Mouse (Mus musculus) CD4-positive, CD25-positive, alpha-beta regulatory T cell, adult 2 months (primary cell): ENCODE data around the gene Mmp3.
A peak's percentile ranks its signal among the peaks of the same experiment; 100 is the strongest.
"Not testable (repeated sequence)": the region's sequence is repeated elsewhere in the genome, so short reads cannot be mapped to it uniquely, and the experiment has no call there.

Experiments used
- DNase-seq: peaks from one replicate; pipeline ENCODE4 v3.0.0-alpha.2; 2012; ENCODE audit warnings: low read depth, low spot score

The Mmp3 gene

DNA sequence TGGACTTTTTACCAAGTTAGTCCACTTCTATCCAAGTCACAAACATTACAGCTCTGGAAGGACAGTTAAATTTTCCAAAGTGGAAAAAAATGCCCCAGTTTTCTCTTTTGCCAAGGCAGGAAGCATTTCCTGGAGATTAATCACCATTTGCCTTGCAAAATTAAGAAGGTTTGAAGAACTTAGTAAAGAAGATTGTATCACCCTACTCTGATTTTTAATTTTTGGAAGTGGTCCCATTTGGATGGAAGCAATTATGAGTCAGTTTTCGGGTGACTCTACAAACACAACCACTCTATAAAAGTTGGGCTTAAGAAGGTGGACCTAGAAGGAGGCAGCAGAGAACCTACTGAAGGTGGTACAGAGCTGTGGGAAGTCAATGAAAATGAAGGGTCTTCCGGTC lies at the start of gene Mmp3:
TSS of gene Mmp3 (plus strand) at position 301 of the 400 bp plus-strand sequence.
- no peak for DNase-seq

DNA sequence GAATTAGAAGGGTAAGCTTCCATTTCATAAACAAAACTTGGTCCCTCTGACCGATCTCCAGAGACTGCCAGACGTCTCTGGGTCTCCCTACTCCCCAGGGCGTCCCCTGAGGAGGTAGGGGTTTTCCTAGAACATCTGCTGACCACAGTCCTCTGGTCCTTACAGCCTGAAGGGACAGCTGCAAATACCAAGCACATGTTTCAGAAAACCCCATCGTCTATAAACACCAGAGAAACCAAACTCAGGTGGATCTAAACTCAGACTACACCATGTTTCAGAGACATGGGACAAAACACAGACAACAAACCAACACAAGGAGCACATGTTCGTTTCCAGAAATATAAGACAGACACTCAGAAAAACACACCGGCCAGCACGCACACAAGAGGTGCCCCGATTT lies 49.1 kb upstream of the Mmp3 start:
- not testable (repeated sequence) for DNase-seq

DNA sequence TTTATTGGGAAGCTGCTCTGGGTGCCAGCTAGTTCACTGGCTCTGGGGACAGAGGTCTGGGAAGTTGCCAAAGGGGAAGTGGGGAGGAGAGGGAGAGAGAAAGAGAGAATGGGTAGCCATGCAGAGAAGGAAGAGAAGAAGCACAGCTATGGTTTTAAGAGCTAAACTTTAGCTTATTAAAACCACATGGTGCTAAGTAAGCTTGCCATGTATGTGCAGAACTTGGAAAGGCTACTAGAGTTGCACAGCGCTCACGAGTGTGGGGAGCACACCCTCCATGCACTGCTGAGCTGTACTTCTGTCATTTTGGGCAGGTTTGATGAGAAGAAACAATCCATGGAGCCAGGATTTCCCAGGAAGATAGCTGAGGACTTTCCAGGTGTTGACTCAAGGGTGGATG lies 7.7 kb downstream of the Mmp3 start:
- no peak for DNase-seq

DNA sequence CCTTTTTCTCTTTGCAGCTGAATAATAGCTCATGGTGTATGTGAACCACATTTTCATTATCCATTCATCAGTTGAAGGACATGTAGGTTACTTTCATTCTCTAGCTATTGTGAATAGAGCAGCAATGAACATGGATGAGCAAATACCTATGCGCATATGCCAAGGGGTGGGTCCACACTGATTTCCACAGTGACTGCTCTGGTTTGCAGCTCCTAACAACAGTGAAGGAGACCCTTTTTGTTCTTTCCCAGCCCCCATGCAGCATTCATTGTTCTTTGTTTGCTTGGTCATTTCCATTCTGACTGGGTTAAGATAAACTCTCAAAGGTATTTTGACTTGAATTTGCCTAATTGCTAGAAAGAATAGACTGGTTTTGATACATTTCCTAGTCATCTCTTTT lies 24.6 kb downstream of the Mmp3 start:
- no peak for DNase-seq

DNA sequence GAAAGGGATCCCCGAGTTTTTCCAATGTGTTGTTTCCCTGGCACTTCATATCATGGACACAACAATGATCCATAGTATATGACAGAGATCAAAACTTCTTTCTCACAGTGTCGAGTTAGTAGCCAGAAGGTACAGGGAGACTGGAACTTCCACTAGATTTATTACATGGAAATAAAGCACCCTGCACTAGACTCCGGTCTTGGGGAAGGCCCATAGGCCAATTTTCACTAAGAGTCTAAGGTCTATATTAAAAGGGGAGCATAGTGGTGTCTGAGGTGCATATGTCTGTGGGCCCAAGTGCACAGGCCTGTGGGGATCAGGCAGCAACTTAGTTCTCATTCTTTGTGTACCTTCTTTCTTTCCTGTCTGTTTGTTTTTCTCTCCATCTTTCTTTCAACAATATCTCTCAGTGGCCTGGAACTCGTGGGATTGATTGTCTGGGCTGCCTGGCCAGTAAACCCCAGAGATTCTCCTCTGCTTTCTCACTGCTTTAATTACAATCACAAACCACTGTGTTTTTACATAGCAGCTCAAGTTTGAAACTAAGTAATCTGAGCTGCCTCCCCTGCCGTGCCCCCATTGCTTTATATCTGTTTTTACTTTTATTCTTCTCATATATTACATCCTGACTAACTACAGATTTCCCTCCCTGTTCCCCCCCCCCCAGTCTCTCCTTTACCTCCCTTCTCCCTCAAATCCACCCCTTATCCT lies 38.2 kb downstream of the Mmp3 start:
- DNase-seq: no peak

DNA sequence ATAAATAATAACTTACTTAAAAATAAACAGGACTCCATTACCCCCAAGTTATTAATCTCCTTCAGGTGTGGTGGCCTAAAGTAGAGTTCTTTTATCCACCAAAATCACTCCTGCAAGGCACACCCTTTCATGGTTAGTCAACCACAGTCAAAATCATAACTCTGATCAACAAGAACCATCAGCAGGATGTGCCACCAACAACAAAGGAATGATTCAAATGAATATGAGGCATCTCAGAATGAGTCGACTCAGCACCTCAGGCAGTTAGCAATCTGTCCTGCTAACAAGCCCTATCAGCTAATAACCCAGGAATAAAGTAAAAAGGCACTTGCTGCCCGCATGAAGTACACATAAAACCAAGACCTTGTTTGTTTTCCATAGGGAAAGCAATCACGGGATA lies 55.5 kb downstream of the Mmp3 start:
- peak; percentile 24 for DNase-seq

DNA sequence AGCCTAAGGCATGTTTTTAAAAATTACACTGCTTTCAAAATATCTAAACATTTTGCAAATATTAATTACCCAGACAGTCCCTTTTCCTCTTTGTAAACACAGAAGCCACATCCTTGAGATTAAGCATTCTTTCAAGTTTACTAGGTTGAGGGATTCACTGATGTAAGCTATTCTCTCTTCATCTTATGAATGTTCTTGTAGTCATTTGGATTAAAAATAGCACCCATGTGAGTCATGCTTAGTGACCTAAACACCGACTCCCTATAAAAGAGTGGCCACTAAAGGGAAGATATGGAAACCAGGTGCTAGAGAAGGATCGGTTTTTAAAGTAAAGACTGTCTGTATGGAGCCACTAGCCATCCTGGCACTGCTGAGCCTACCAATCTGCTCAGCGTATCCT lies 56.4 kb downstream of the Mmp3 start, which contains the start of gene Mmp10:
TSS of gene Mmp10 (plus strand) at position 302 of the 400 bp plus-strand sequence.
- DNase-seq: no peak
